Mouse (Mus musculus) right cerebral cortex, postnatal 10 days (tissue): Measurements from ENCODE around the gene Gm13278.
"Not testable (repeated sequence)": the region's sequence is repeated elsewhere in the genome, so short reads cannot be mapped to it uniquely, and the experiment has no call there.

Experiments used
- DNase-seq, 2 experiments: peaks; one replicate each; pipeline ENCODE4 v3.0.0; 2021; ENCODE audit warnings: low spot score in 2 of 2

Gene Gm13278

DNA sequence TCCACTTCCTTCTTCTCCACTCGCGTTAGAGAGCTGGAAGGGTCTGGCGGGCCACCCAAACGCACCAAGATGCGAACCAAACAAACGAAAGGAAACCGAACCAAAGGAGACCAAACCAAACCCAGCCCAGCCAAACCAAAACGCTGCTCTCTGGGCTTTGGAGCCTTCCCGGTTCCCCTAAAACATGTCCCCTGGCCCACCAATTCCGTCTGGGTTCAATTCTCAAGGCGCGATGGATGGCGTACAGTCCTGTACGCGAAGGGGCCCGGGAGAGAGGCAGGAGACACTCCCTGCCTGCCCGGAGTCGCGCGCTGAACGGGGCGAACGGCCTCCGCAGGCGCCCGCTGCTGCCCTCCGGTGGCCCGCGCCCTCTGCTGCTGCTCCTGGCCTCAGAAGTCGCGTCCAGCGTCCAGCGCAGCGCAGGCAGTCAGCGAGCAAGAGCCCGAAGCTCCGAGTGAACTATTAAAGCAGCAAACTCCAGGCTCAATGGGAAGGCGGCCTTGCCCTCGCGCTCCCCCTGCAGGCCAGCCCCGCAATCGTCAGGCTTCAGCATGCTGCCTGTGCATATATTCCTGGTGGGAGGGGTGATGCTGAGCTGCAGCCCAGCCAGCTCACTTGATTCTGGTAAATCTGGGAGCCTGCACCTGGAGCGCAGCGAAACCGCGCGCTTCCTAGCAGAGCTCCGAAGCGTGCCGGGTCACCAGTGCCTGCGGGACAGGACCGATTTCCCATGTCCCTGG is 2.8 kb downstream of the Gm13278 start, which contains the start of gene Gm13275:
Gm13275 (plus strand) TSS at position 552 of the 740 bp plus-strand sequence.
- peak; percentile 56 to 59 for DNase-seq

DNA sequence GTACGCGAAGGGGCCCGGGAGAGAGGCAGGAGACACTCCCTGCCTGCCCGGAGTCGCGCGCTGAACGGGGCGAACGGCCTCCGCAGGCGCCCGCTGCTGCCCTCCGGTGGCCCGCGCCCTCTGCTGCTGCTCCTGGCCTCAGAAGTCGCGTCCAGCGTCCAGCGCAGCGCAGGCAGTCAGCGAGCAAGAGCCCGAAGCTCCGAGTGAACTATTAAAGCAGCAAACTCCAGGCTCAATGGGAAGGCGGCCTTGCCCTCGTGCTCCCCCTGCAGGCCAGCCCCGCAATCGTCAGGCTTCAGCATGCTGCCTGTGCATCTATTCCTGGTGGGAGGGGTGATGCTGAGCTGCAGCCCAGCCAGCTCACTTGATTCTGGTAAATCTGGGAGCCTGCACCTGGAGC is 5.7 kb downstream of the Gm13278 start, which contains the start of gene Gm13279:
Gm13279 (plus strand) TSS at position 301 of the 400 bp plus-strand sequence.
- not testable (repeated sequence) for DNase-seq

DNA sequence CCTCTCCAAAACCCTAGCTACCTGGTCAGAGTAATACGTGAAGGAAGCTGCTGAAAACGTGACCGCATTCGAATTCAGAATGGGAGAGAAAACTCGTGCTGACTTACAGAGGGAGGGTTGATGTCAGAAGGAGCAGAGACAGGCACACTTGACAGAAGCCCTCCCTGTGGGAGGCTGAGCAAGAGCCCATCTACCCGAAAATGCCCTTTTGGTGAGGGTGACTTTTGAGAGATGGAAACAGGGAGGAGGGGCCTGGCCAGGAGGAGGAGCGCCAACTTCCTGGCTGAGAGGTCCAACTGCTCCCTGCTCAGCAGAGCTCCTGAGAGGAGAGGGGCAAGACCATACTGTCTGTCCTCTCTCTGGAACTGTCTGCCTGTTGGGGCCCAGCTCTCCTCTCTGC is 8.0 kb downstream of the Gm13278 start, which contains the start of gene Gm13285:
Gm13285 (plus strand) TSS at position 301 of the 400 bp plus-strand sequence.
- DNase-seq = not testable (repeated sequence)

DNA sequence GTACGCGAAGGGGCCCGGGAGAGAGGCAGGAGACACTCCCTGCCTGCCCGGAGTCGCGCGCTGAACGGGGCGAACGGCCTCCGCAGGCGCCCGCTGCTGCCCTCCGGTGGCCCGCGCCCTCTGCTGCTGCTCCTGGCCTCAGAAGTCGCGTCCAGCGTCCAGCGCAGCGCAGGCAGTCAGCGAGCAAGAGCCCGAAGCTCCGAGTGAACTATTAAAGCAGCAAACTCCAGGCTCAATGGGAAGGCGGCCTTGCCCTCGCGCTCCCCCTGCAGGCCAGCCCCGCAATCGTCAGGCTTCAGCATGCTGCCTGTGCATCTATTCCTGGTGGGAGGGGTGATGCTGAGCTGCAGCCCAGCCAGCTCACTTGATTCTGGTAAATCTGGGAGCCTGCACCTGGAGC is 11.6 kb downstream of the Gm13278 start, which contains the start of gene Gm13287:
Gm13287 (plus strand) TSS at position 301 of the 400 bp plus-strand sequence.
- not testable (repeated sequence) for DNase-seq

DNA sequence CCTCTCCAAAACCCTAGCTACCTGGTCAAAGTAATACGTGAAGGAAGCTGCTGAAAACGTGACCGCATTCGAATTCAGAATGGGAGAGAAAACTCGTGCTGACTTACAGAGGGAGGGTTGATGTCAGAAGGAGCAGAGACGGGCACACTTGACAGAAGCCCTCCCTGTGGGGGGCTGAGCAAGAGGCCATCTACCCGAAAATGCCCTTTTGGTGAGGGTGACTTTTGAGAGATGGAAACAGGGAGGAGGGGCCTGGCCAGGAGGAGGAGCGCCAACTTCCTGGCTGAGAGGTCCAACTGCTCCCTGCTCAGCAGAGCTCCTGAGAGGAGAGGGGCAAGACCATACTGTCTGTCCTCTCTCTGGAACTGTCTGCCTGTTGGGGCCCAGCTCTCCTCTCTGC is 13.9 kb downstream of the Gm13278 start, which contains the start of gene Gm13288:
Gm13288 (plus strand) TSS at position 301 of the 400 bp plus-strand sequence.
- DNase-seq = not testable (repeated sequence)

DNA sequence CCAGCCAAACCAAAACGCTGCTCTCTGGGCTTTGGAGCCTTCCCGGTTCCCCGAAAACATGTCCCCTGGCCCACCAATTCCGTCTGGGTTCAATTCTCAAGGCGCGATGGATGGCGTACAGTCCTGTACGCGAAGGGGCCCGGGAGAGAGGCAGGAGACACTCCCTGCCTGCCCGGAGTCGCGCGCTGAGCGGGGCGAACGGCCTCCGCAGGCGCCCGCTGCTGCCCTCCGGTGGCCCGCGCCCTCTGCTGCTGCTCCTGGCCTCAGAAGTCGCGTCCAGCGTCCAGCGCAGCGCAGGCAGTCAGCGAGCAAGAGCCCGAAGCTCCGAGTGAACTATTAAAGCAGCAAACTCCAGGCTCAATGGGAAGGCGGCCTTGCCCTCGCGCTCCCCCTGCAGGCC is 14.4 kb downstream of the Gm13278 start:
- not testable (repeated sequence) for DNase-seq

DNA sequence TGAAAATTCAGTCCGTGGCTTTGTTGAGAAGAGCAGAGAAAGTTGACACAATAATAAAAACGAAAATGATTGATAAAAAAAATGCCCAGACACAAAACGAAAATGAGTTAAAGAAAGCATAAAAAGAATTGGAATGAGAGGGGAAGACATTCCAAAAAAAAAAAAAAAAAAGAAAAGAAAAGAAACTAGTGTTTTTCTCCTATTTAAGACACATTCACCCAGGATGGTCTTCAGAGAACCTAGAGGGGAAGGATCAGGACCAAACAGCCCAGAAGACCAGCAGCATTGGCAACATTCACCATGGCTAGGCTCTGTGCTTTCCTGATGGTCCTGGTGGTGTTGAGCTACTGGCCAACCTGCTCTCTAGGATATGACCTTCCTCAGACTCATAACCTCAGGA is 24.6 kb downstream of the Gm13278 start, which contains the start of gene Ifna7:
Ifna7 (plus strand) TSS at position 301 of the 400 bp plus-strand sequence.
- no peak for DNase-seq

DNA sequence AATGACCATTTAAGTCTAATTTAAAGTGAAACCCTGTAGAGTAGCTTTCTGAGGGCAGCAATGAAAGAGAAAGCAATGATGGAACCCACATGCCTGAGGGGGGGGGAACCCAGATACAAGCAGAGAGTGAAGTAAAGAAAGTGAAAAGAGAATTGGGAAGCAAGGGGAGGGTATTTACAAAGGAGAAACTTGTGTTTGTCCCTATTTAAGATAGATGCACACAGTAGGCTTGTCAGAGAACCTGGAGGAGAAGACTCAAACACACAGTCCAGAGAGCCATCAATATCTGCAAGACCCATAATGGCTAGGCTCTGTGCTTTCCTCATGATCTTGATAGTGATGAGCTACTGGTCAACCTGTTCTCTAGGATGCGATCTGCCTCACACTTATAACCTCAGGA is 28.3 kb downstream of the Gm13278 start, which contains the start of gene Ifna11:
Ifna11 (plus strand) TSS at position 301 of the 400 bp plus-strand sequence.
- DNase-seq = no peak

DNA sequence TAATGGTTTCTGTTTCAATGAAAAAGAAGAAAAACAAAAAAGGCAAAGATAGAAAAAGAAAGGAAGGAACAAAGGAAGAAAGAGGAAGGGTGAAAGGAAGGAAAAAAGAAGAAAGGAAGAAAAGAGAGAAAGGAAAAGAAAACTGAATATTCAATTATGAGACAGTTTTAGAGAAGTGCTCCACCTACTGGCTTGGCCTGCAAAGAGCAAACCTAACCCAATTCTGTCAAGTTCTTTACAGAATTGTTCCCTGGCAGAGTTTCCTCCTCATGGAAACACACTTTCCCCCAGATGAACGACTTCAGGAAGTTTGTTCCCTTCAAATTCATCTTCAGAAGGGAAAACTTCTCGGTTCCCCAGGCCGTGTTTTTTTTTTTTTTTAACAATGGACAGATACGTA is 31.6 kb downstream of the Gm13278 start:
- DNase-seq = peak in 1 of 2 experiments; percentile 32

DNA sequence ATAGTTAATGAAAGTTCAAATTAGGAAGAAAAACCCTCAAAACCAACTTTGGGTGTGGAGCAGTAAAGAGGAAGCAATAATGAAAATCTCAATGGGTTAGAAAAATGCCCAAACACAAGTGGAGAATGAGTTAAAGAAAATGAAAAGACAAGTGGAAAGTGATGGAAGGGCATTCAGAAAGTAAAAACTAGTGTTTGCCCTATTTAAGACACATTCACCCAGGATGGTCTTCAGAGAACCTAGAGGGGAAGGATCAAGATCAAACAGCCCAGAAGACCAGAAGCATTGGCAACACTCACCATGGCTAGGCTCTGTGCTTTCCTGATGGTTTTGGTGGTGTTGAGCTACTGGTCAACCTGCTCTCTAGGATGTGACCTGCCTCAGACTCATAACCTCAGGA is 35.8 kb downstream of the Gm13278 start, which contains the start of gene Ifna6:
Ifna6 (plus strand) TSS at position 301 of the 400 bp plus-strand sequence.
- DNase-seq = not testable (repeated sequence)

DNA sequence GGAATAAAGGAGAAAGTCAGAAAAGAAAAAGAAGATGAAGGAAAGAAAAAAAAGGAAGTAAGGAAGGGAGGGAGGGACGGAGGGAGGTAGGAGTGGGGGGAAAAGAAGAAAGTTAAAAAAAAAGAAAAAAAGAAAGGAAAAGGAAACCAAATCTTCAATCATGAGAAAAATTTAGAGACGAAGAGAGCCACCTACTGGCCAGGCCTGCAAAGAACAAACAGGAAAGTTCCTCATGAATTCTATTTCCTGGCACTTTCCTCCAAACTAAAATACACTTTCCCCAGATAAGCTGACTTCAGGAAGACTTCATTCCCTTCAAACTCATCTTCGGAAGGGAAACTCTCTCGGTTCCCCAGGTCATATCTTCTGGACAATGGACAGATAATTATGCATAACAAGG is 39.2 kb downstream of the Gm13278 start:
- peak; percentile 35 to 56 for DNase-seq

DNA sequence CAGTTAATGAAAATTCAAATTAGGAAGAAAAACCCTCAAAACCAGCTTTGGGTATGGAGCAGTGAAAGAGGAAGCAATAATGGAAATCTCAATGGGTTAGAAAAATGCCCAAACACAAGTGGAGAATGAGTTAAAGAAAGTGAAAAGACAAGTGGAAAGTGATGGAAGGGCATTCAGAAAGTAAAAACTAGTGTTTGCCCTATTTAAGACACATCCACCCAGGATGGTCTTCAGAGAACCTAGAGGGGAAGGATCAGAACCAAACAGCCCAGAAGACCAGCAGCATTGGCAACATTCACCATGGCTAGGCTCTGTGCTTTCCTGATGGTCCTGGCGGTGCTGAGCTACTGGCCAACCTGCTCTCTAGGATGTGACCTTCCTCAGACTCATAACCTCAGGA is 43.9 kb downstream of the Gm13278 start, which contains the start of gene Ifna5:
Ifna5 (plus strand) TSS at position 301 of the 400 bp plus-strand sequence.
- DNase-seq = not testable (repeated sequence)

DNA sequence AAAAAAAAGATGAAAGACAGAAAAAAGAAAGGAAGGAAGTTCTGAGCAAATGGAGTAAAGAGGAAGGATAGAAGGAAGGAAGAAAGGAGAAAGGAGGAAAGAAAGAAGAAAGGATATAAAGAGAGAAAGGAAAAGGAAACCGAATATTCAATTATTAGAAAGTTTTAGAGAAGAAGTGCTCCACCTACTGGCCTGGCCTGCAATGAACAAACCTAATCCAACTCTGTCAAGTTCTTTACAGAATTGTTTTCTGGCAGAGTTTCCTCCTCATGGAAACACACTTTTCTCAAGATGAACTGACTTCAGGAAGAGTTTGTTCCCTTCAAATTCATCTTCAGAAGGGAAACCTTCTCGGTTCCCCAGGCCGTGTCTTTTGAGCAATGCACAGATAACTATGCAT is 47.5 kb downstream of the Gm13278 start:
- no peak for DNase-seq

DNA sequence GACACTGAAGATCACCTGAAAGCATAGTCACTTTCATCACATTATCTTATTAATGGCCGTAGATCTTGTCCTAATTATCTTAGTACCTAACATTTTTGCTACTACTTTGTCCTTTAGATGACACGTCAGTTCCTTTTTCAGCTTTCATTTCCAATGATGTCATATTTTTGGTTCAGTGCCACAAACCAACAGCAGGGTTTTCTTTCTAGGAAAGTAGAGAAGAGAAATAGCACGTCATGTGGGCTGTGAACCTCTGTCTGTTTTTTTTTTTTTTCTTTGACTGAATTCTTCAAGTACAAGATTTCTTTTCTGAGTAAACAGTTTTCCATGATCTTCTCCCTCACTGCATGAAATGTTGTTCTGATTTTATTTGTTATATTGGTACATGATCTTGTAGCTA is 48.7 kb downstream of the Gm13278 start:
- DNase-seq = no peak

DNA sequence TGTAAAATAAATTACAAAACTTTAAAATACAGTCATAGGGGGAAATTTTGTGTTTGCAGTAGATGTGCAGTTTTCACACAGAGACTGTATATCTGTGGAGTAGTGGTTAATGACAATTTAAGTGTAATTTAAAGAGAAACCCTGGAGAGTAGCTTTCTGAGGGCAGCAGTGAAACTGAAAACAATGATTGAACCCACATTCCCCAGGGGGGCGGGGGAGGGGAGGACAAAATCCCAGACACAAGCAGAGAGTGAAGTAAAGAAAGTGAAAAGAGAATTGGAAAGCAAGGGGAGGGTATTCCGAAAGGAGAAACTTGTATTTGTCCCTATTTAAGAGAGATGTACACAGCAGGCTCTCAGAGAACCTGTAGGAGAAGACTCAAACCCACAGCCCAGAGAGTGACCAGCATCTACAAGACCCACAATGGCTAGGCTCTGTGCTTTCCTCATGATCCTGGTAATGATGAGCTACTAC is 50.1 kb downstream of the Gm13278 start, which contains the start of gene Ifna4:
Ifna4 (plus strand) TSS at position 424 of the 474 bp plus-strand sequence.
- no peak for DNase-seq
